Mouse (Mus musculus) macrophage (primary cell): ENCODE results near the gene Drc3. TPM values are rescaled to one million over a fixed set of nuclear protein-coding genes. Genes with fewer than 3 reads are reported as not detected.
A peak's percentile ranks its signal among the peaks of the same experiment; 100 is the strongest.

ENCODE experiments used
- H3K27ac ChIP-seq: fragments of 350-480 bp; formaldehyde crosslinking; 2 replicates; pipeline ENCODE4 v1.9.0; 2021
- H3K36me3 ChIP-seq: fragments of 350-480 bp; formaldehyde crosslinking; 2 replicates; pipeline ENCODE4 v1.9.0; 2021; ENCODE audit errors: inconsistent target
- H3K4me3 ChIP-seq: fragments of 350-480 bp; formaldehyde crosslinking; 2 replicates; pipeline ENCODE4 v1.9.0; 2021; ENCODE audit errors: inconsistent target
- H3K79me2 ChIP-seq: fragments of 350-480 bp; formaldehyde crosslinking; 2 replicates; pipeline ENCODE4 v1.9.0; 2021; ENCODE audit errors: inconsistent target
- WGBS: methylation state at CpG from one replicate; pipeline ENCODE4 v1.1.7; 2026; ENCODE audit warnings: inconsistent platforms; ENCODE audit not compliant: missing documents; 5-methylcytosine and 5-hydroxymethylcytosine counted together
- polyA plus RNA-seq: library from polyadenylated mRNA; stranded (reverse); fragments of 250-400 nt; gene quantifications from 3 replicates; pipeline ENCODE4 v1.2.4, GENCODE M21; 2018; ENCODE audit warnings: inconsistent platforms
- total RNA-seq, 78 experiments: library from RNA; depleted of rRNA; stranded (reverse); fragments of 250-400 nt; gene quantifications; 1 replicate in 9 of 78; 2 replicates in 24 of 78; 3 replicates in 43 of 78; 4 replicates in 2 of 78; pipeline ENCODE4 v1.2.4; 2018; ENCODE audit warnings: inconsistent platforms in 56 of 78

Gene Drc3
- total RNA-seq (2018; cell fraction: chromatin; rRNA removed) = under 1 TPM in 17 of 26 experiments, not detected in 9; 0.21 to 0.92 (median 0.47) TPM
- under 1 TPM in 19 of 26 experiments, not detected in 7; 0.03 to 0.26 (median 0.13) TPM for total RNA-seq (2018; cell fraction: cytosol; rRNA removed)
- total RNA-seq (2018; cell fraction: nucleus; rRNA removed) = under 1 TPM in 7 of 26 experiments, not detected in 19; 0.22 to 0.96 (median 0.52) TPM
- 0.12 TPM in 1 of 3 replicates, not detected in the others for polyA plus RNA-seq

- WGBS = under 1% methylated on average over 52 of the region's 57 CpGs
- peak within 1 kb of the TSS; percentile 82 for H3K4me3 ChIP-seq
- peaks cover 43% of the 10 kb centered on the region for H3K79me2 ChIP-seq
- H3K27ac ChIP-seq = peak within 1 kb of the TSS; percentile 32
- H3K36me3 ChIP-seq = no peaks in the 10 kb centered on the region
Observed at GRCm38 (mm10) chr11:60352559-60353411, at the start of gene Drc3, which contains the start of gene Tom1l2. Drc3 (plus strand) TSS chr11:60353329. Tom1l2 (minus strand) TSS chr11:60352905.

GRCm38 (mm10) chr11:60303497-60303896 lies 49.6 kb upstream of the Drc3 start:
- Histone ChIP-seq H3K4me3 (no peak overlapping the region), H3K36me3 (no peaks in the 10 kb centered on the region), H3K27ac (no peak overlapping the region), H3K79me2 (no peaks in the 10 kb centered on the region)
- 68% methylated on average over 2 of the region's 2 CpGs for WGBS

DNA sequence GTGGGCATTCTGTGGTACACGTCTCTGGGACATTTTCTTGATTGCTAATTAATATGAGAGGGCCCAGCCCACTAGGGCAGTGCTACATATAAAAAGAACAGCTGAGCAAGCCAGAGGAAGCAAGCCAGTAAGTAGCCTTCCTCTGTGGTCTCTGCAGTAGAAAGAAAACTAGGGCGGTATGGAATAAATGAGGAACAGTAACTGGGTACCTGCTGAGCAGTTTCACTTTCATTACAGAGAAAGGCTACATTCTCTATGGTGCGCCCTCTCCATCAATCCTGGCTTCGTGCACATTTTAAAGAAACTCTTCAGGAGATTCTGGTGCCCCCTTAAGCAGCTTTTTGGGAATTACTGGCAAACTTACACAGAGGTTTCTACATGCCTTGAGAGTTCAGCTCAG lies 47.5 kb upstream of the Drc3 start:
- Histone ChIP-seq H3K79me2 (no peaks in the 10 kb centered on the region), H3K4me3 (peak overlapping the region; percentile 10; the same call in 1 of the 2 replicates), H3K36me3 (no peaks in the 10 kb centered on the region), H3K27ac (peak overlapping the region; percentile 48)
- 6% methylated on average over 4 of the region's 4 CpGs for WGBS

DNA sequence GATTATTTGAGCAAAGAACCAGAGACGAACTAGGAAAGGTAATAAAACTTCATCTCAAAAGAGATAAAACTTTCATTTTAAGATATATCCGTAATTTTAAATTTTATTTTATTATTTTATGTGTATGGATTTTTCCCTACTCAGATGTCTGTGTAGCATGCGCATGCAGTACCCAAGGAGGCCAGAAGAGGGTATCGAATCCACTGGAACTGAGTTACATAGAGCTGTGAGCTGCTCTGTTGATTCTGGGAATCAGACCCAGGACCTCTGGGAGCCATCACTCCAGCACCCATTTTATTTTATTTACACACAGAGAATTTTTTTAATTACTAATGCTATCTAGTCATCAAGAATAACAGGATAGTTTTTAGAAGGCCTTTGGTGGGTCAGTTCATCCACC lies 46.3 kb upstream of the Drc3 start:
- WGBS = 93% methylated on average over 4 of the region's 4 CpGs

DNA sequence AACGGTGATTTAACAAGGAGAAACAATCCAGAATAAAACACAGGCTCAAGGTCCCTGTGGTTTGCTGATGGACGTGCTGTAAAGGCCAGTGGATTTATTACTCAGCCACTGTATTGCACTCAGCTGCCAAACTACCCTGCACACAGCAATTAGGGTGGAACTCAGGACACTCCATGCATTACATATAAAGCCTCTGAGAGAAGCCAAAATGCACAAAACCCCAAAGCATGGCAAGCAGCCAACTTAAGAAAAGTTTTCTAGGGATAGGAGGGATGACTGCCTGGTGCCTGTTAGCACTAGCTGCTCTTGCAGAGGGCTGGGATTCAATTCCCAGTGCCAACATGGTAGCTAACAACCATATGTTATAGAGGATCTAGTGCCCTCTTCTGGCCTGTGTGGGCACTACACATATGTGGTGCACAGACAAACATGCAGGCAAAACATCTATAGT lies 45.7 kb upstream of the Drc3 start:
- Histone ChIP-seq H3K27ac (no peak overlapping the region), H3K79me2 (no peaks in the 10 kb centered on the region), H3K36me3 (no peaks in the 10 kb centered on the region), H3K4me3 (no peak overlapping the region)
- 100% methylated on average over 2 of the region's 2 CpGs for WGBS

More for the DNA sequence above, 46.3 kb upstream of the Drc3 start:
- H3K27ac ChIP-seq = no peak overlapping the region
- H3K4me3 ChIP-seq = no peak overlapping the region
- H3K36me3 ChIP-seq = no peaks in the 10 kb centered on the region
- no peaks in the 10 kb centered on the region for H3K79me2 ChIP-seq

DNA sequence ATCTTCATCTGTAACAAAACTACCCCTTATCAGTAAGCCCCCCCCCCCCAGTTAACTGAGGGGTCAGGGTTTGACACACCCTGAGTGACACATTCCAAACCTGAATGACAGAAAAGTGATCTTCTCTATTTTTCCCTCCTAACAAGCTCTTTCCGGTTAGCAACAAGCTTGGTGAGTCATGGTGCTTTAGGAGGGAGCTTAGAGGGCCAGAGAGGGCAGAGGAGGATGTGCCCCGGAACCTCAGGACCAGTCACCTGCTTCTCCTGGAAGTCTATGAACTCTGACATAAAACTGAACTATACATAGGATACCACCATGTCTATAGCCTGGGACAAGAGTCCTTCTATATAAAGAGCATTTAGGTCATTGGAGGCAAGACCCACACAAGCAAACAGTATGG lies 45.1 kb upstream of the Drc3 start:
- H3K4me3 ChIP-seq = no peak overlapping the region
- H3K36me3 ChIP-seq = no peaks in the 10 kb centered on the region
- H3K79me2 ChIP-seq = no peaks in the 10 kb centered on the region
- 49% methylated on average over 2 of the region's 2 CpGs for WGBS
- no peak overlapping the region for H3K27ac ChIP-seq

DNA sequence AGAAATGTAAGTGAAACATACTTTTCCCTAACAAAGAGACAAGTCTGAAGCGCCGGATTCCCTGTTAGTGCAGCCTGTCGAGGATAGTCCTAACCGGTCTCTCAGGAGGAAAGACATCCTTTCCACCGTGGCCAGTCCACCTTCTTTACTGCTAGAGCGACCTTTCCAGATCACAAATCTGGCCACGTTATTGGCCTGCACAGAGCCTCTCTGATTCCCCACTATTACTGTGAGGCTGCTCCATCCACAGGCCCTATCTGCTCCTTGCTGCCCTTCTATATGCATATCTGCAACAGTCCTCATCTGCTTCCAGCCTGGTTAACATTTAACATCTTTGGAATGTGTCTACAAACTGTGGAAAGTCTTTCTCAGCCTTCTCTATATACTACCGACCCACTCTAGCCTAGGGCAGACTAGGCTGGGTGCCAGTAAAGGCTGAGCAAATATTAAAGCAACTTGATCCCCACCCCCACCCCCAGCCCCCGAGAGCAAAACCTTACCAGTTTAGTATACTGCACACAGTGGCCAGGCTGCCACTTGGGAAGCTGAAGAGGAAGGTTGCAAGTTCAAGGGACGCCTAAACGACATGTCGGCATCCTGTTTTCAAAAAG lies 44.5 kb upstream of the Drc3 start:
- H3K27ac ChIP-seq = no peak overlapping the region

DNA sequence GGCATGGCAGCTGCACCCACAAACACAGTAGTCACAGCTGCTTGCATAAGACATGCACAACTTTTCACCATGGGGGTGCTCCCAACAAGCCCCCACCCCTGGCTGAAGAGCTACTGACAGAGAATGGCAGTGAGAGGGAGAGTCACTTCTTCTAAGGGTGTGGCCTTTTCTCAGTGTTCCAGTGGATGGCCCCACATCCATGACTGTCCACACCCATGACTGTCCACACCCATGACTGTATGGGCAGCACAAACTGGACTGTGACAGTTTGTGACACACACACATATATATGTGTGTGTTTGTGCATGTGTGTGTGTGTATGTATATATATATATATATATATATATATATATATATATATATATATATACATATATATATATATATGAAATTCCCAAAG lies 43.3 kb upstream of the Drc3 start:
- no peak overlapping the region for H3K27ac ChIP-seq
- no peaks in the 10 kb centered on the region for H3K36me3 ChIP-seq
- no peak overlapping the region for H3K4me3 ChIP-seq
- no peaks in the 10 kb centered on the region for H3K79me2 ChIP-seq

More for the DNA sequence above, 44.5 kb upstream of the Drc3 start:
- Histone ChIP-seq H3K79me2 (no peaks in the 10 kb centered on the region), H3K4me3 (no peak overlapping the region), H3K36me3 (no peaks in the 10 kb centered on the region)
- WGBS = 74% methylated on average over 12 of the region's 12 CpGs

GRCm38 (mm10) chr11:60311025-60311854 lies 41.9 kb upstream of the Drc3 start:
- Histone ChIP-seq H3K36me3 (no peaks in the 10 kb centered on the region), H3K79me2 (no peaks in the 10 kb centered on the region), H3K4me3 (no peak overlapping the region), H3K27ac (no peak overlapping the region)
- WGBS = 71% methylated on average over 8 of the region's 8 CpGs

GRCm38 (mm10) chr11:60316250-60316649 lies 36.9 kb upstream of the Drc3 start:
- Histone ChIP-seq H3K36me3 (no peaks in the 10 kb centered on the region), H3K4me3 (no peak overlapping the region), H3K79me2 (no peaks in the 10 kb centered on the region), H3K27ac (no peak overlapping the region)
- 95% methylated on average over 7 of the region's 7 CpGs for WGBS

- no peaks in the 10 kb centered on the region for H3K79me2 ChIP-seq
- H3K36me3 ChIP-seq = no peaks in the 10 kb centered on the region
- H3K27ac ChIP-seq = no peak overlapping the region
- 91% methylated on average over 8 of the region's 8 CpGs for WGBS
- no peak overlapping the region for H3K4me3 ChIP-seq
Observed at GRCm38 (mm10) chr11:60316883-60317282, 36.2 kb upstream of the Drc3 start.

- H3K36me3 ChIP-seq = no peaks in the 10 kb centered on the region
- no peak overlapping the region for H3K27ac ChIP-seq
- no peak overlapping the region for H3K4me3 ChIP-seq
- WGBS = 94% methylated on average over 7 of the region's 7 CpGs
- H3K79me2 ChIP-seq = no peaks in the 10 kb centered on the region
Observed at GRCm38 (mm10) chr11:60317376-60318102, 35.6 kb upstream of the Drc3 start.

- WGBS = 89% methylated on average over 5 of the region's 5 CpGs
- H3K4me3 ChIP-seq = no peak overlapping the region
- H3K36me3 ChIP-seq = no peaks in the 10 kb centered on the region
- H3K79me2 ChIP-seq = no peaks in the 10 kb centered on the region
- H3K27ac ChIP-seq = no peak overlapping the region
Observed at GRCm38 (mm10) chr11:60318716-60319115, 34.4 kb upstream of the Drc3 start.
